Mouse (Mus musculus) heart, adult 18-20 months (tissue): Measurements from ENCODE around the gene Cacna1b. TPM values are rescaled to one million over a fixed set of nuclear protein-coding genes. Genes with fewer than 3 reads are reported as not detected.

ENCODE experiments used
- DNase-seq, 2 experiments: peaks; one replicate each; pipeline ENCODE4 v3.0.0; 2021 to 2022; ENCODE audit warnings: mixed read lengths in 1 of 2
- total RNA-seq, 2 experiments: library from RNA; stranded (reverse); gene quantifications; 2 replicates each; pipeline ENCODE4 v1.2.3; 2021

Cacna1b gene
- total RNA-seq, 2 experiments from 2014 or later = 0.17 to 0.31 TPM

DNA sequence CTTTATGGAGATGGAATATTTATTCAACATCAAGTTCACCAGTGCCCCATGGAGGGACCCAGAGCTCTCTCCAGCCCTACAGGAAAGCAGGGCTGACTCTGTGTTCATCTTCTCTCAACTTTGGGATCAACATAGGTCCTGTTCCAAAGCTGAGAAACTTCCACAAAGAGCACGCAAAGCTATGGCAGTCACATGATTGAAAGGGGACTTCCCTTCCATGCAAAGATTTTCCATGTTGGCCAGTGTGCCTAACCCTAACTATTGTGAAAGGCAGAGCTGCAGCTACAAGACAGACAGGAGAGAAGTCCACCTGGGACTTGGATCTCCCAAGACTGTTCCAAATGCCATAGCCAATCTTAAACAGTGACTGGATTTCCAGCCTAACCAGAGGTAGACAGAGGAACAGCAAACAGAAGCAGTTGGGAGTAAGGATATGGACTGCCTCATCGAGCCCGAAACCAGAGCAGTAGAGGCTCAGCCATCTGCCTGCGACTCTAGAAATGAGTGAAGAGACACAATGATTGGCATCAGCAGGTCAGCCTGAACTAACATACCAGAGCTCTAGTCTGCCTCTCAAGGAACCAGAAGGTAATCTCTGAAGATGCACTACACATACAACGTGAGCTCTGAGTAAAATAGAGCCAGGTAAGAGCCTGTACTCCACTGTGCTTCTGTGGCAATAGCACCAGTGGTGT lies 116.4 kb downstream of the Cacna1b start:
- no peak for DNase-seq

DNA sequence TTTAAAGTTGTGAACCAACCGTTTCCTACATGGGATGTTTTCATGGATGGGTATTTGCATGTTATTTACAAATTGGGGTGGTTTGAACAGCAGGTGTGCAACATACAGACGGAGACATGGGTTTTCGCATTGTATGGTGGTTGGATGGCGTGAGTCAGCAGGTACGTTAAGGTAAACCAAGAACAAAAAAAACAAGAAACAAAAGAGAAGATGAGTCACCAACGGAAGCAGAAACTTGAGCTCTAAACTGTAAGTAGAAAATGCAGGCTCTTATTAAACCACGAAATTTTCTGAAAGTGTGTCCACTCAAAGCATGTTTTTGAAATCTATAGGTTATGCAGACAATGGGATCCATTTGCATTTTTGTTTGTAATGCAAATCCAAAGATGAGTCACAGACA lies 120.1 kb downstream of the Cacna1b start:
- no peak for DNase-seq

DNA sequence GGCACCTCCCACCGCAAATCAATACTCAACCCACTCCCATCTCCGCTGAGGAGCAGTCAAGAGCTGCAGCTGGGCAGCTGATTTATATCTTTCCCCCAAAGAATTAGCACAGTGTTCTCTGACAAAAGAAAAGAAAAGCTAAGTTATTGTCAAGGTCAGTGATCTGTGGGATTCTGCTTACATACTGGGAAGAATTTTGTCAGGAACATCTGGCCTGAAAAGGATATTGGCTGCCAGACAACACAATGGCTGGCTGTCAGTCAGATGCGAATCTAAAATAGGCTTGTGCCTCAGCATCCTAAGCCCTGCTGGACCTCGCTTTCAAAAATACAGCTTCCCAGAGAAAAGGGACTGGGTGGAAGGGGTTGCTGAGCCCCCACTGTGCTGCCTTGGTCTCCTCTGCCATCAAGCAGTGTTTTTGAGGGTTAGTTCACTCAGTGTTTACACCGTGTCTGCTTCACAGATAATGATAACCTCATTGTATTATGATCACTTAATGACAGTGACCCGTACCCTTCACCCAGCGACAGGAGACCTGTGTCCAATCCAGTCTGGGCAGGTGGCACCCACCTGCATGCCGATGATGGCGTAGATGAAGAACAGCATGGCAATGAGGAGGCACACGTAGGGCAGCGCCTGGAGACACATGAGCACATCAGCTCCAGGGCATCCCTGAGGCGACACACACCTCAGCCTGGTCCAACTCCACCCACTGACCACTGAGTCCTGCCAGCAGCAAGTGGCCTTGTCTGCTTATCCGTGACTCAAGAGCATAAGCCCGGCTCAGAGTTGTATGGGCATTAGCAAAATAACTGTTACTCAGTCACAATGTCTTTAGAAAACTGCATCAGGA lies 124.6 kb downstream of the Cacna1b start:
- no peak for DNase-seq

DNA sequence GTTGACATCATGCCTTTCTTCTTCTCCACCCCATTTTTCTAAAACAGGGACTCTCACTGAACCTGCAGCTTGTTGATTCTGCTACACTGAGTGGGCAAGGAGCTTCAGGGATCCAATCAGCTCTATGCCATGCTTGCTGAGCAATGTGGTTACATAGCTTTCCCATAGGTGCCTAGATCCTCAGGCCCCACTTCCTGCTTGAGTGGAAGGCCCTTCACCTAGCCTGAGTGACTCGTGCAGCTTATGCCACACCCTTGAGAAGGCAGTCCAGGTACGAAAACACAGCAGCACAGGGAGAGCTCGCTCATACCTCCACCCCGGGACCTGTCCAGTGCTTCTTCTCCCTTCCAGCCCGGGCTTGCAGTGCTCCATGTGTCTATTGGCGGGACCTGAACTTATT lies 129.3 kb downstream of the Cacna1b start:
- DNase-seq = no peak

DNA sequence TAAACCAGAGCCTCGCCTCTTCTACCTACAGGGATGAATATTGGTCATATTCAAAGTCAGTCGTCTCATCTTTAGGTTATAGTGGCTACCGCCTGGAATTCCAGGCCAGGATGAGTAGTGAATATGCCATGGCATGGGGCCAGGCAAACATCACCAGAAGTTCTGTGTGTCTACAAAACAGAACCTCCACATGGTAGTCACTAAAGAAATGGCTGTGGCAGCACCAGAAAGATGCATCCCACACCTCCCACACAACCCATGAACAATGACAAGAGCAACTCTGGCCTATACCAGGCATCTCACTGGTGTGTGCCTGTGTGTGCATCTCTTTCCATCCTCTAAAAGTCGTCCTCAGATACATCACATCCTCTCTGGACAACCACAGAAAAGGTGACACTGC lies 145.8 kb downstream of the Cacna1b start:
- no peak for DNase-seq

DNA sequence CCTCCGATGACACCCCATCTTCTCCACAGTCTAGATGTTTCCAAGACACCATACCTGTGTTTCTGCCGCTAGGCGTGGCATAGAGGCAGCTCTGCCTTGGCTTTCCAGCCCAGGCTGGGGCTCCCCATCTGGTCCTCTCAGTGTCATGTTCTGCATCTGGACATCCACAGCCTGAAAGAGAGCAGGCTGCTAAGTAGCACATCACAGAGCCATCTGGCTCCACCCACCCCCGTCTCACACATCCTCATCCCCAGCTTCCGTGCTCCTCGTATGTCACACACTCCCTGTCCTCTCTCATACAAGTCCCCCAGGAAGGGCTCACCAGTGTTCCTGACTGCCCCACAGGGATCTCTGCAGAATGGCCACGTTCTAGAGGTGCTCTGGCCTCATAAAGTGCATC lies 153.2 kb downstream of the Cacna1b start:
- DNase-seq = no peak

DNA sequence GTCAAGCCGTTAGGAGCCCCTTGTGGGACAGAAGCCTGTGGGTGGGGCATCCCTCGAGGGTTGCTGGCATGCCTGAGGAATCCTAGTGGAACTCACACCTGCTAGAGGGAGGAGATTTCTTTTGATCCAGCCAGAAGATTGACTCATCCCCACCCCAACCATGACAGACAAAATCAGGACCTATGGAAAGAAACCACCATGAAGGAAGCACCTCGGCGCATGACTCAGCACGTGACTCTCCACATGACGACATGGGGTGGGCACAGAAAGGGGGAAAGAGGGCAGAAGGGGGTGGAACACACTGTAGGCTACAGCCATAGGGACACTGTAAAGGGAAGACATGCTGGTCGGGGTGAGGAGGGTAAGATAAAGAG lies 154.2 kb downstream of the Cacna1b start:
- no peak for DNase-seq

DNA sequence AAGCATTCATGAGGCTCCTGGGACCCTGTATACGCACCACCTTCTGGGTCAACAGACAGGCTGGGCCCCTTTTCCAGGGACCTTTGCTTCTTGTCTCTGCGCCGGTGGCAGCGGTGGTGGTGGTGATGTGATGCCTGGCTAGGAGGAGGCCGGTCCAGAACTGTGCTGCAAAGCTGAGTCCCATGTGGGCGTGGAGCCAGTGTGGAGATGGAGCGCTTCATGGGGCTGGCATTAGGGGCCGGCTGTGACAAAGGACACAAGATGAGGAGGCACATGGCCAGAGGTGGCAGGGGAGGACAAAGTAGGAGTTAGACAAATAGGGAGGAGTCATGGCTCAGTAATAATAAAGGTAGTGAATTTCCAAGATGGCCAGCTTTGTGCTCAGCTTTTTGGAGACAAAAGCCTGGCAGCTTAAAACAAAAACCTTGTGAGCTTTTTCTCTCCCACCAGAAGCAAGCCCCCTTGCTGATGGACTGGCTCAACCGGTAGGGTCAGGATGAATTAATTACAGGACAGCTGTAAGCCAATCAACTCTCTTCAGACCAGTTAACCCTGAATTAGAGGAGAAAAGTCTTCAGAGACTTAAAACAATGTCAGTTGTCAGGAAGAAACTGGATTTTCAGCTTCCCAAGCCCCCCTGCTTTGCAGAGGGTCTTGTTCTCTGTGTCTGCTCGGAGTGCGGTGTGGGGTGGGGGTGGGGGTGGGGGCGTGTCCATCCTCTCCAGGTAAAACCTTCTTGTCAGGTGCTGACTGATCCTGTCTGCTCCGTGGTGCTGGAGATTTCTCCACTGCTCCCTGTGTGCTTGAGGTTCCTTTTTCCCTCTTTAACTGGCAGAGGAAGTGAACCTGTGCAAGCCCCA lies 154.8 kb downstream of the Cacna1b start:
- DNase-seq = no peak

DNA sequence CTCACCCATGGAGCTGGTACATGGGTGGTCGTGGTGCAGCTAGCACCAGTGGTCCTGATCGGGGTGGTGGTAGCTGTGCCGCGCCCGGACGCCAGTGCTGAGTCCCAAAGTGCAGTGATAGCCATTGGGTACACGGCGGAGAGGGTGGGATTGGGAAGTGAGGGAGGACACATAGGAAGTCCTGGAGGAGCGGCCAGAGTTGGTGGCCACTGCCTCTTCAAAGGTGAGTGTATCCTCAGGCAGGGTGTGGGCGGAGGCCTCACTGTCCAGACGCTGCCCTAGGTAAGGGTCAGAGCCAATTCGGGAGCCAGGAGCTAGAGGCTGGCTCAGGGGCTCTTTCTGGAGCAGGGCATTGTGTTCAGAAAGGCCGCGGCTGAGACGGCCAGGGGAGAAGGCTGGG lies 156.4 kb downstream of the Cacna1b start:
- DNase-seq = no peak

DNA sequence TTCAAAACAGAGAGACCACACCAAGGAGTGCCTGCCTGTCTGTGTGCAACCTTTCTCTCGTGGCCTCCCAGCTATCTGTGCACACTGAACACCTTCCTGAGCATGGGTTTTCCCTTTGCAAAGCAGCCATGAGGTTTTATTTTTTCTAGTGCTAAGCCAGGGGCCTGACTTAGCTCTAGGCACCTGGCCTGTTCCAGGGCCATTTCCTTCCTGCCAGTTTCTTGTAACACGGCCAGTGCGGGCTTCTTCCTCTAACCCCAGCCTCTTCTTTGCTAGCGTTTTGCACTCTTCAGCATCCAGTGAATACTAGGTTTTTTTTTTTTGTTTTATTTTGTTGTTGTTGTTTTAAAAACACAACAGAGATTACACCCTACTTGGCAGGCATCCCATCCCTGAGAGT lies 157.9 kb downstream of the Cacna1b start:
- peak in 1 of 2 experiments; percentile 30 for DNase-seq

DNA sequence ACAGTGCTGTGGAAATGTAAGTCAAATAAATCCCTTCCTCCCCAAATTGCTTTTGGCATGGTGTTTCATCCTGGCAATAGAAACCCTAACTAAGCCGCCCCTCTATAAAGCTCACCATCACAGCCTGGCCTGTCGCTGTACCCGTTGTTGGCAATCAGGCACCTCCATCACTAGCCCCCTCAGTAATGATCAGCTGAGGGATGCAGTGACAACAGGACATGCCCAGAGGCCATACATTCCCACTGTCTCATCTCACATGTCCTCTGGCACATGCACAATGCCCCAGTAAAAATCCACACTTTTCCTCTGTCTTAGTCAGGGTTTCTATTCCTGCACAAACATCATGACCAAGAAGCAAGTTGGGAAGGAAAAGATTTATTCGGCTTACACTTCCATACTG lies 173.5 kb downstream of the Cacna1b start:
- DNase-seq = no peak

DNA sequence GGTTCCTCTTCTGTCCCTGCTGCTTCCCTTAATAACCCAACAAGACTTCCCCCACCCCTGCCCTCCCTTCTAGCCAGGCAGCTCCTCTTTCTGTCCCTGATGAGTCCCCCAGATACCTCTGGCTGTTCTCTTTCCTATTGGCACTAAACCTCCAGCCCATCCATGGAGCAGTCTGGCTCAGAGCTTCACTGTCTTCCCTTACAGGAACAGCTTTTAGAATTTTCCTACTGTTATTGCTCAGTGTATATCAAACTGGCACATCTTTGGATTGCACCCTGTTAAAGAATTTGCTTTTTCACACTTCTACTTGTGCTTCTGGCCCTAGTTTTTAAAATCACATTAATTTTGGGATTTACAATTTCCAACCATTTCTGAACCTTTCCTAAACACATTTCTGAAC lies 175.0 kb downstream of the Cacna1b start:
- no peak for DNase-seq

DNA sequence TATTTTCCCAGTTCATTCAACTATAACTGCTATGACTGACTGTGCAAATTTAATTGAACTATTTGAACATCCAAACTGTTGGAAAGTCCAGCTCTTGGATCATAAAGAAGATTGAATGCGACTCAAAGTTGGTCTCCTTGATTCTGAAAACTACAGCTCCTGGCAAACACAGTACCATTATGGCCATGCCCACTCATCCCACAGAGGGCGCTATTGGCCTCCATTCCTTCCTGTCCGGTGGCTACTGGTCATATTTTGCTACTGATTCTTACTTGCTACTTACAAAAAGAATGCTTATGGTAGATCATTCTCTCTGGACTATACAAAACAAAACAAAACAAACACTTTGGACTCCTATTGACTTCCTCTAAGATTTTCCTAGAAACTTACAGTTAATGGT lies 188.3 kb downstream of the Cacna1b start:
- peak; percentile 32 to 74 for DNase-seq

DNA sequence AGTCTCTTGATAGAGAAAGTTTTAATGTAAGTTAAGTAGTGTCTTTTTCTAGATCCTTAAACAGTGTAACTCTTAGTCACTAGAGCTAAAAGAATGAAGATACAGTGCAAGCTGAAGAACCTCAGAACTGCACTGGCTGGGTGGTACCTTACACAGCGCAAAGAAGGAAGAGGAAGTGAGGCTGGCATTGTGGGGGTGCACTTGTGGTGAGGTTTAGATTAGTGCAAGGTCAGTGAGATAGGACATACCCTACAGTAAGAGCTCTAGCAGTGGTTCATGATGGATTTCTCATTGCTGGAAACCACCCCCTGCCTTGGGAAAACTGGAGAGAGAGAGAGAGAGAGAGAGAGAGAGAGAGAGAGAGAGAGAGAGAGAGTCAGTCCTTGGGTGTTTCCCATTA lies 192.0 kb downstream of the Cacna1b start:
- peak; percentile 15 to 39 for DNase-seq

DNA sequence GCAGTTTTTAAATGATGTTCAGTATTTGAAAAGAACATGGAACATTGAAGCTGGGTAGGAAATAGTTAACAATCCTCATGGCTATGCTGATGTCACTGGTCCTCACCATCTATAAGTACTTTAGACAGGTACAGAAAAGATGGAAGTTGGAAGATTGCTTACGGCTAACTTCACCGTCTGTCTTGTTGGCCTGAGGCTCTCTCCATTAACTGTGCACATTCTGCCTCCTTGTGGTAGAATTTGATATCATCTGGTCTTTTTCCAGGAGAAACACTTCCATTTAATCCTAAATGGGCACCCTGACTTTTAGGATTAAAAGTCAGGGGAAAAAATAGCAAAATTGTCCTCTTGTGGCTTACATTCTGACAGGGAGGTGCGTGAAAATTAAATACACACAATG lies 194.4 kb downstream of the Cacna1b start:
- peak; percentile 35 to 79 for DNase-seq

DNA sequence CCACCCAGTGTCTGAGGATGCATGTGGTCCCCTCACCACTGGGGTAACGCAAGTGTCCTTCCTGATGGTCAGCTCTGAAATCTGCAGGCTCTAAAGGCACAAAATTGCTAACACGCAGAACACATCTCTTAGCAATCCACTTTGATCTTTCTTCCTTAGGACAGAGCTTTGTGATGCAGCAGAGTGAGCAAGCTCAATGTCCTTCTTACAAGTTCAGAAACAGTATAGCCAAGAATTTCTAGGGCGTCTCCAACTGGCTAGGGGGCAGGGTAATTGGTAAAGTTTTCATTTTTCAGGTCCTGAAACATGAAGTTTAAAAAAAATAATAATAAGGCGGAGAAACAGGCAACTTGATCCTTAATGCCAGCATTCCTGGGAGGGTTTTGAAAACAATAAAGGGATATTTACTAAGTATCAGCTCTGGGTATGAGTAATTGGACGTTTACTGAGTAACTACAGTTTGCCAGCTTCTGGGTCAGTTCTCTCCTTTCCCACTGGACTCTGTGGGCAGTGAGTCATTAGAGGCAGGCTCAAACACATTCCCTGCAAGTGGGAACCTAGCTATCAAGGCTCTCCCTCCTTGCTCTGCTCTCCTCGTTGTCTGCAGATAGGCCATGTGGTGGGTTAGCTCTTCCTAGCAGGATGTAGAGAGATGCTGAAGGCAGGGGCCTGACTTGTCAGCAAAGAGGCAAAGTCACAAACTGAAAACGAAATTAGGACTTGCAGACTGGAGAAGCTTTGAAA lies 200.2 kb downstream of the Cacna1b start:
- DNase-seq = no peak

DNA sequence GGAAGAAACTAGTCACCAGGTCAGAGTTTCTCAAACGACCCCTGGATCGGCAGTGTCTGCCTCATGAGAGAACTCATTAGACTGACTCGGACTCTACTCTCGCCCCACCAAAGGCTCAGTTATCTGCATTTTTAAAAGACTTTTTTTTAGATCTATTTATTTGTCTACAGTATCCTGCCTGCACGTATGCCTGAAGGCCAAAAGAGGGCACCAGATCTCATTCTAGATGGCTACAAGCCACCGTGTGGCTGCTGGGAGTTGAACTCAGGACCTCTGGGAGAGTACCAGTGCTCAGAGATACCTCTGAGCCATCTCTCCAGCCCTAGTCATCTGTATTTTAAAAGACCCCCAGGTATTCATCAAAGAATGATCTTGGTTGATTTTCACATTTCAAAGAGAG lies 201.0 kb downstream of the Cacna1b start:
- no peak for DNase-seq

DNA sequence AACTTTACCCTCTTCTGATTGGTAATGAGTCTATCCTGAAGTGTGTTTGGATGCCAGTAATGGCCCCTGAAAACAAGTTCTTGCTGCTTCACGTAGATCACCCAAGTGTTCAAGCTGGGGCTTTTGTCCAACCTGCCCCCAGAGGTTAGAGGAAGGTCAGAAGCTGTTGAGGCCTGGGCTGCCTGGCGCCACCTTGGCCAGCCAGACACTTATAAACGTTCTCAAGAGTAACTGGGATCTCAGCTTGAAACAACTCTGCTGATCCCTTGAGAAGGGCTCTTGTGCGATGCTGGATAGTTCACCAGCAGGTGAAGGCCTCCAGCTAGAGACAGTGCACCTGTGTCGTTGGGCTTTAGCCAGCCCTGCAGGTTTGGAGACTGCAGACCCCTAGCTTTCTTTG lies 202.8 kb downstream of the Cacna1b start:
- no peak for DNase-seq

DNA sequence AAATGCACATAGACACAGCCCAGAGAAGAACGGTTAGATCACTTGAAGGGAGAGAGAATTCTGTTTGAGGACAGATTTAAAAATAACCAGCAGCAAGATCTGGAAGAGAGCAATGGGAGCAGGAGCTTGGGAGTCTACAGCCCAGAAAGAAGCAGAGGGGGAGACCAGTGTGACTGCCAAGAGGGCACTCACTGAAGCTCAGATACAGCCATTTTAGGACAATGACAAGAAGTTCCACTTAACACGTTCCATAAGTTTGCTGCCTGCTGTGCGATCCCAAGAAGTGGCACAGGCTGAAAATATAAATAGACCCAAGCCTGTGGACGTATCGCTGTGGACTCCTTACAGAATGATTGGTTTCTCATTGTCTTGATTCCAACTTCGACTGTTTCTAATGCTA lies 206.6 kb downstream of the Cacna1b start:
- peak; percentile 16 to 48 for DNase-seq

DNA sequence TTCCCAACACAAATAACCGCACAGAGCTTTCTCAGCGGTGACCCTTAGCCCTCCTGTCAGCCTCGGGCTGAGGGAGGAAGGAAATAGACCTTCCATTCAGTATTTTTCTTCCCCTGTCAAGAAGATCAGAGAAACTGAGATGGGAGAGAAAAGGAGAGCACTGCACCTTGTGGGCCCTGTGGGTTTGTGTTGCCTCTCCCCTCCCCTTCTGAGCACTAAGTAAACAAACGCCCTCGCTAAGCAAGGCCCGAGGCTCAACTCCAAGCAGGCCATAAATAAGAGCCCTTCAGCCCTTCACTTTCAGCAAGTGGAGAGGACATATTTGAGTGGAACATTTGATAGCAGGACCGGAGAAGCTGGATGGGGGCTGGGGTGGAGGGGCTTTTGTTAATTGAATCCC lies 209.0 kb downstream of the Cacna1b start:
- DNase-seq = no peak
